Mouse (Mus musculus): ENCODE measurements around the gene Ralgps1. TPM values are rescaled to one million over a fixed set of nuclear protein-coding genes. Genes with fewer than 3 reads are reported as not detected.

Gene Ralgps1
- polyA plus RNA-seq, 1 experiment: 0.47 TPM

GRCm38 (mm10) chr2:33183321-33183720 is 188.0 kb downstream of the Ralgps1 start:
- H3K27me3 ChIP-seq (ENCODE audit: control insufficient read depth, insufficient read depth, insufficient read length): no peaks in the 10 kb centered on the region
- no peak overlapping the region for H3K4me3 ChIP-seq (ENCODE audit: insufficient read depth, poor library complexity, severe bottlenecking)
- no peaks in the 10 kb centered on the region for H3K79me2 ChIP-seq (ENCODE audit: control insufficient read depth, insufficient read depth)
- H3K79me3 ChIP-seq (ENCODE audit: low read depth): no peaks in the 10 kb centered on the region
- TF ChIP-seq MYOG (IDR thresholded peaks at IDR 0.05; ENCODE audit: control insufficient read depth, extremely low read depth, insufficient read length): no peak
- TF ChIP-seq USF1 (IDR thresholded peaks at IDR 0.05; ENCODE audit: low read depth): no peak
- TF ChIP-seq FOSL1 (IDR thresholded peaks at IDR 0.05; ENCODE audit: insufficient read depth, low read length, poor library complexity, severe bottlenecking): no peak
- no peak for TF ChIP-seq CEBPB (IDR thresholded peaks at IDR 0.05; ENCODE audit: low read depth)
- no peak for TF ChIP-seq CTCF (IDR thresholded peaks at IDR 0.05; ENCODE audit: control insufficient read depth, insufficient read depth, insufficient read length)
- H3ac ChIP-seq (ENCODE audit: control insufficient read depth, insufficient read length, low read depth): no peak overlapping the region
- H3K36me3 ChIP-seq (ENCODE audit: control insufficient read depth, insufficient read depth): no peaks in the 10 kb centered on the region

GRCm38 (mm10) chr2:33179930-33180630 is 191.2 kb downstream of the Ralgps1 start:
- Histone ChIP-seq H3K79me2 (ENCODE audit: control insufficient read depth, insufficient read depth) (no peaks in the 10 kb centered on the region), H3K27me3 (ENCODE audit: control insufficient read depth, insufficient read depth, insufficient read length) (no peaks in the 10 kb centered on the region), H3ac (ENCODE audit: control insufficient read depth, insufficient read length, low read depth) (no peak overlapping the region), H3K4me3 (ENCODE audit: insufficient read depth, poor library complexity, severe bottlenecking) (no peak overlapping the region), H3K79me3 (ENCODE audit: low read depth) (no peaks in the 10 kb centered on the region), H3K36me3 (ENCODE audit: control insufficient read depth, insufficient read depth) (no peaks in the 10 kb centered on the region)
- TF ChIP-seq CTCF (IDR thresholded peaks at IDR 0.05; ENCODE audit: control insufficient read depth, insufficient read depth, insufficient read length) (no peak), MAX (IDR thresholded peaks at IDR 0.05) (no peak), CEBPB (IDR thresholded peaks at IDR 0.05; ENCODE audit: low read depth) (no peak), MYOG (IDR thresholded peaks at IDR 0.05; ENCODE audit: control insufficient read depth, extremely low read depth, insufficient read length) (no peak), MYOD1 (IDR thresholded peaks at IDR 0.05; ENCODE audit: control insufficient read depth, insufficient read length, low read depth) (no peak), USF1 (IDR thresholded peaks at IDR 0.05; ENCODE audit: low read depth) (no peak), FOSL1 (IDR thresholded peaks at IDR 0.05; ENCODE audit: insufficient read depth, low read length, poor library complexity, severe bottlenecking) (no peak)

- H3K4me3 ChIP-seq (ENCODE audit: insufficient read depth, poor library complexity, severe bottlenecking): no peak overlapping the region
- no peaks in the 10 kb centered on the region for H3K36me3 ChIP-seq (ENCODE audit: control insufficient read depth, insufficient read depth)
- no peaks in the 10 kb centered on the region for H3K79me3 ChIP-seq (ENCODE audit: low read depth)
- H3ac ChIP-seq (ENCODE audit: control insufficient read depth, insufficient read length, low read depth): no peak overlapping the region
- no peaks in the 10 kb centered on the region for H3K79me2 ChIP-seq (ENCODE audit: control insufficient read depth, insufficient read depth)
- no peaks in the 10 kb centered on the region for H3K27me3 ChIP-seq (ENCODE audit: control insufficient read depth, insufficient read depth, insufficient read length)
- TF ChIP-seq CTCF (IDR thresholded peaks at IDR 0.05; ENCODE audit: control insufficient read depth, insufficient read depth, insufficient read length) (no peak), CEBPB (IDR thresholded peaks at IDR 0.05; ENCODE audit: low read depth) (no peak), FOSL1 (IDR thresholded peaks at IDR 0.05; ENCODE audit: insufficient read depth, low read length, poor library complexity, severe bottlenecking) (no peak), MAX (IDR thresholded peaks at IDR 0.05) (no peak), USF1 (IDR thresholded peaks at IDR 0.05; ENCODE audit: low read depth) (no peak), MYOG (IDR thresholded peaks at IDR 0.05; ENCODE audit: control insufficient read depth, extremely low read depth, insufficient read length) (no peak)
Measured at GRCm38 (mm10) chr2:33179171-33179929, 191.9 kb downstream of the Ralgps1 start.

GRCm38 (mm10) chr2:33178243-33178932 is 192.9 kb downstream of the Ralgps1 start:
- H3K79me2 ChIP-seq (ENCODE audit: control insufficient read depth, insufficient read depth): no peaks in the 10 kb centered on the region
- H3K27me3 ChIP-seq (ENCODE audit: control insufficient read depth, insufficient read depth, insufficient read length): no peaks in the 10 kb centered on the region
- no peaks in the 10 kb centered on the region for H3K36me3 ChIP-seq (ENCODE audit: control insufficient read depth, insufficient read depth)
- H3K4me3 ChIP-seq (ENCODE audit: insufficient read depth, poor library complexity, severe bottlenecking): no peak overlapping the region
- H3K79me3 ChIP-seq (ENCODE audit: low read depth): no peaks in the 10 kb centered on the region
- H3ac ChIP-seq (ENCODE audit: control insufficient read depth, insufficient read length, low read depth): no peak overlapping the region
- TF ChIP-seq CTCF (IDR thresholded peaks at IDR 0.05; ENCODE audit: control insufficient read depth, insufficient read depth, insufficient read length) (no peak), FOSL1 (IDR thresholded peaks at IDR 0.05; ENCODE audit: insufficient read depth, low read length, poor library complexity, severe bottlenecking) (no peak), CEBPB (IDR thresholded peaks at IDR 0.05; ENCODE audit: low read depth) (no peak), MYOG (IDR thresholded peaks at IDR 0.05; ENCODE audit: control insufficient read depth, extremely low read depth, insufficient read length) (no peak), USF1 (IDR thresholded peaks at IDR 0.05; ENCODE audit: low read depth) (no peak), MYOD1 (IDR thresholded peaks at IDR 0.05; ENCODE audit: control insufficient read depth, insufficient read length, low read depth) (no peak), MAX (IDR thresholded peaks at IDR 0.05) (no peak)

- Histone ChIP-seq H3K79me2 (ENCODE audit: control insufficient read depth, insufficient read depth) (no peaks in the 10 kb centered on the region), H3K79me3 (ENCODE audit: low read depth) (no peaks in the 10 kb centered on the region), H3K4me3 (ENCODE audit: insufficient read depth, poor library complexity, severe bottlenecking) (no peak overlapping the region), H3K27me3 (ENCODE audit: control insufficient read depth, insufficient read depth, insufficient read length) (no peaks in the 10 kb centered on the region), H3ac (ENCODE audit: control insufficient read depth, insufficient read length, low read depth) (no peak overlapping the region), H3K36me3 (ENCODE audit: control insufficient read depth, insufficient read depth) (no peaks in the 10 kb centered on the region)
- TF ChIP-seq MYOD1 (IDR thresholded peaks at IDR 0.05; ENCODE audit: control insufficient read depth, insufficient read length, low read depth): no peak
- no peak for TF ChIP-seq CEBPB (IDR thresholded peaks at IDR 0.05; ENCODE audit: low read depth)
- TF ChIP-seq MYOG (IDR thresholded peaks at IDR 0.05; ENCODE audit: control insufficient read depth, extremely low read depth, insufficient read length): no peak
- TF ChIP-seq CTCF (IDR thresholded peaks at IDR 0.05; ENCODE audit: control insufficient read depth, insufficient read depth, insufficient read length): no peak
- TF ChIP-seq USF1 (IDR thresholded peaks at IDR 0.05; ENCODE audit: low read depth): no peak
- no peak for TF ChIP-seq MAX (IDR thresholded peaks at IDR 0.05)
- no peak for TF ChIP-seq FOSL1 (IDR thresholded peaks at IDR 0.05; ENCODE audit: insufficient read depth, low read length, poor library complexity, severe bottlenecking)
Measured at GRCm38 (mm10) chr2:33177443-33178242, 193.6 kb downstream of the Ralgps1 start.
